Comparison of ENCODE assay signal across 33 mouse cellular contexts in genomic region chr4:74797456-74797855, GRCm38 (mm10).
"Had no signal": no experiment of that assay in that cellular context is flagged by ENCODE, and none has a peak within 500 bp of the region (broad histone marks: within the 10 kb centered on the region; RNA-seq: fewer than 3 reads in every experiment).

No protein-coding gene starts in this region.

- H3K4me1 ChIP-seq: heart, embryonic 12.5 days; heart, embryonic 13.5 days; heart, embryonic 15.5 days; hindbrain, embryonic 10.5 days; hindbrain, embryonic 12.5 days; hindbrain, embryonic 13.5 days; hindbrain, embryonic 15.5 days; intestine, embryonic 15.5 days; kidney, embryonic 15.5 days had no signal

- H3K4me2 ChIP-seq: heart, embryonic 12.5 days; heart, embryonic 13.5 days; heart, embryonic 15.5 days; hindbrain, embryonic 12.5 days; hindbrain, embryonic 13.5 days; hindbrain, embryonic 14.5 days; hindbrain, embryonic 15.5 days; intestine, embryonic 15.5 days; kidney, embryonic 15.5 days had no signal

- H3K9ac ChIP-seq: heart, embryonic 12.5 days; heart, embryonic 13.5 days; heart, embryonic 15.5 days; hindbrain, embryonic 12.5 days; hindbrain, embryonic 13.5 days; hindbrain, embryonic 14.5 days; hindbrain, embryonic 15.5 days; intestine, embryonic 15.5 days; kidney, embryonic 15.5 days had no signal

- H3K36me3 ChIP-seq: heart, embryonic 12.5 days; heart, embryonic 13.5 days; heart, embryonic 15.5 days; hindbrain, embryonic 10.5 days; hindbrain, embryonic 12.5 days; hindbrain, embryonic 13.5 days; hindbrain, embryonic 15.5 days; intestine, embryonic 15.5 days; kidney, embryonic 15.5 days had no signal

- H3K27ac ChIP-seq: heart, embryonic 13.5 days; heart, embryonic 15.5 days; hindbrain, embryonic 10.5 days; hindbrain, embryonic 12.5 days; hindbrain, embryonic 13.5 days; hindbrain, embryonic 14.5 days; hindbrain, embryonic 15.5 days; hindbrain, postnatal 0 days; intestine, embryonic 15.5 days; kidney, embryonic 15.5 days; kidney, postnatal 0 days; layer of hippocampus, adult 2 months; left cerebral cortex, adult 2 months had no signal

- DNase-seq: heart, postnatal 10 days; heart, postnatal 14 days; heart, postnatal 36 days; heart, postnatal 4 days; kidney, adult 11 months; kidney, adult 18-20 months; kidney, adult 2 months; kidney, adult 8-10 months; kidney, adult 9 months; kidney, postnatal 10 days; kidney, postnatal 14 days; kidney, postnatal 25 days; kidney, postnatal 36 days; kidney, postnatal 4 days; layer of hippocampus, adult 9-11 months; layer of hippocampus, postnatal 36 days had no signal

- H3K9me3 ChIP-seq: heart, embryonic 12.5 days; heart, embryonic 13.5 days; heart, embryonic 15.5 days; hindbrain, embryonic 10.5 days; hindbrain, embryonic 12.5 days; hindbrain, embryonic 13.5 days; hindbrain, embryonic 15.5 days; intestine, embryonic 15.5 days; kidney, embryonic 15.5 days had no signal

- H3K27me3 ChIP-seq: heart, embryonic 12.5 days; heart, embryonic 13.5 days; heart, embryonic 15.5 days; hindbrain, embryonic 12.5 days; hindbrain, embryonic 13.5 days; hindbrain, embryonic 15.5 days; intestine, embryonic 15.5 days; kidney, embryonic 15.5 days had no signal

- ATAC-seq: hindbrain, embryonic 16.5 days; hindbrain, postnatal 0 days; intestine, embryonic 15.5 days; intestine, embryonic 16.5 days; intestine, postnatal 0 days had no signal

- H3K4me3 ChIP-seq: heart, embryonic 12.5 days; heart, embryonic 13.5 days; heart, embryonic 15.5 days; hindbrain, embryonic 10.5 days; hindbrain, embryonic 12.5 days; hindbrain, embryonic 13.5 days; hindbrain, embryonic 15.5 days; intestine, embryonic 15.5 days; kidney, embryonic 15.5 days; layer of hippocampus, adult 2 months; left cerebral cortex, adult 2 months had no signal
